Mouse (Mus musculus) spleen, adult 18-20 months (tissue): ENCODE results near the gene Mier2.

ENCODE experiments used
- DNase-seq, 2 experiments: peaks; one replicate each; pipeline ENCODE4 v3.0.0; 2022; ENCODE audit warnings: mixed read lengths in 2 of 2

Mier2 gene

GRCm38 (mm10) chr10:79554330-79555237 lies at the start of gene Mier2:
Gene Mier2, minus strand, starts transcription at chr10:79555199.
- DNase-seq: peak; percentile 70 to 82

DNA sequence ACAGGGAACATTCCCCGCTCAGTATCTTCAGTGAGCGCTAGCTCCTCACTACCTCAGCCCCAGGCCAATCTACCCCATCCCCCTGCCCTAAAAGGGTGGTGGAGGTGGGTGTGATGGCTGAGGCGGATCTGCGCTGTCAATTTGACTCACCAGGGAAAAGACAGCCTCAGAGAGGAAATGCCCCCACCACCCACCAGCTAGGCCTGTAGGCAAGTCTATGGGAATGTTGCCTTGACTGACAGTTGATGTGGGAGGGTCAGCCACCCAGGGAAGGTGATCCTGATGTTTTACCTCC lies 42.9 kb upstream of the Mier2 start:
- DNase-seq: no peak

DNA sequence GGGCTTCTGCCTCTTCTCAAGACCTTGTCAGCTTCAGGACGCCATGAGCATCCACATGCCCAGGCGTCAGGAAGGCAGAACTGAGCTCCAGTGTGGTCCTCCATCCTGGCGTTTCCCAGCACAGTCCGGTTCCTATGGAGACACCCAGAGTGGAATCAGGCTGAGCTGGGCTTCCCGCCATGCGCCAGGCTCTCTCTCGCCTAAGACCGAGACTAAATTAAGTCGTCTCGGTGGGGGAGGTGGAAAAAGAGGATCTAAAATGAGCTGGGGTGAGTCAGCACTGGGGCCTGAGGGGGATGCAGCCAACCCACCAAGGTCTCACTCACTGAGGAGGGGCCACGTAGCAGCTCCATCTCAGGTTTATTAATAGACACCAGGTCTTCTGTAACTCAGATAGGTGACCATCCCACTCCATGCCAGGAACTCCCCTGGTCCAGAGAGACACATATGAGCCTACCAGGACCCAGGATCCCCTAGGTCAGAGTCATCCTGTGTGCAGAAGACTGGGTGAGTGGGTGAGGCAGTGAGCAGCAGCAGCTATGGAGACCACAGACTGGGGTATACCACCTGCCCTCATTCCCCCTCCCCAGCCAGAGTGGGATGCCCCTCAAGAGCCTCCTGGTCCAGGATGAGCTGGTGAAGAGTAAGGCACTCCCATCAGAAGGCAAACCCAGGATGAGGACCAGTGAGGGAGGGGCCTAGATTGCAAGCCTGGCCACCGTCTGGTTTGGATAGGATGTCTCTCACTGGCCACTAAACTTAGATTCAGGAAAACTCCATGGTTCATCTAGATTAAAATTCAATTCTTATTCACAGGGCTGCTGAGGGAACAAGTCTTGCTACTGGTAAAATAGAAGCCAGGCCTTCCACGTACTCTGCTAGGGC lies 42.3 kb upstream of the Mier2 start:
- no peak for DNase-seq

- DNase-seq: no peak
Measured at GRCm38 (mm10) chr10:79595590-79595929, 40.6 kb upstream of the Mier2 start.

DNA sequence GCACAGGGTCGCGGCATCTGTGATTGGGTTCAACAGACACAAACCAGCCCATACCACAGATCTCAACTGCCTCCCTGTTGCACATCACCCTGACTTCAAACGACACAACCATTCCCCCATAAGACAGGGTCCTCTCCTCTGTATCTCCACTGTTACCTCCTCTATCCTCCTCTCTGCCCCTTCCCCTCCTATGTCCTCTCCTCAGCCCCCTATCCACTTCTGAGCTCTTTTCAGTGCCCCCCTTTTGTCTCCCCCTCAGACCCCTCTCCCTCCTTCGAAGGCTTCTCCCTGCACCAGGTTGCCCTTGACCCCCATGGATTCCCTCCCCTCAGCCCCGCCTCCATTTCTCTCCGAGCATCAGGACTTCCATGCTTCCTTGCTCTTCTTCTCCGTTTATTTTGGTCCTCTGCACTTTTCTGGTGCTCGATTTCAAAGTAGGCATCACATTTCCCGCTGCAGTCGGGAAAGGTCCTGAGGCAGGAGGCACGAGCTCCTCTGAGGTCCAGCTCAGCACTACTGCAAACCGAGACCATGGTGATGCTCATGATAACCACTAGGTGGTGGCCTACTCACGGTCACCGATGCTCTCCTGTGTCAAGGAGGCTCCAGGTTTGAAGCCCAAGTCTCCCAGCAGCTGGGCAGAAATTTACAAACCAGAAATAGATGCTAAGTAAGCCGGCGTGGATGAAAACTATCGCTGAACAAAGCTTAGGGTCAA lies 40.0 kb upstream of the Mier2 start:
- DNase-seq: peak in 1 of 2 experiments; percentile 33

DNA sequence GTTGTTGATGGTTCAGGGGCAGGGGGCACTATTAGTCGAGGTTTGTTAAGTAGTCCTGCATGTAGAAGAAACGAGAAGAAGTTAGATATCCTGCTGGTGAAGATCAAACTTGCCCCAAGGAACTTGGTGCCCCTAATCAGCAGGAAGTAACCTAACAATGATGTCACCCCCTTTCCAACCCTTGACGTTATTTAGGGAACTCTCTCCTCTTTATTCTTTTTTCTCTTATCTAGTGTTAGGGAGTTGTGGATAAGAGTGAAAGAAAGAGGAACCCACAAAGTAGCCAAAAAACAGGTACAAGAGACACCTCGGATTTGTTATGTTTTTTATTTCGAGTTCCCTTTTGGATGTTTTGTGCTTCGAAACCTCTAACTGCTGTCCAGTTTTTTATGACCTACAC lies 39.1 kb upstream of the Mier2 start:
- DNase-seq: no peak

- no peak for DNase-seq
Measured at GRCm38 (mm10) chr10:79590702-79591101, 35.7 kb upstream of the Mier2 start.

GRCm38 (mm10) chr10:79587752-79588126 lies 32.7 kb upstream of the Mier2 start:
- no peak for DNase-seq

- DNase-seq: no peak
Measured at GRCm38 (mm10) chr10:79587061-79587751, 32.2 kb upstream of the Mier2 start, which contains the start of gene Theg. Gene Theg, minus strand, starts transcription at chr10:79587331.

DNA sequence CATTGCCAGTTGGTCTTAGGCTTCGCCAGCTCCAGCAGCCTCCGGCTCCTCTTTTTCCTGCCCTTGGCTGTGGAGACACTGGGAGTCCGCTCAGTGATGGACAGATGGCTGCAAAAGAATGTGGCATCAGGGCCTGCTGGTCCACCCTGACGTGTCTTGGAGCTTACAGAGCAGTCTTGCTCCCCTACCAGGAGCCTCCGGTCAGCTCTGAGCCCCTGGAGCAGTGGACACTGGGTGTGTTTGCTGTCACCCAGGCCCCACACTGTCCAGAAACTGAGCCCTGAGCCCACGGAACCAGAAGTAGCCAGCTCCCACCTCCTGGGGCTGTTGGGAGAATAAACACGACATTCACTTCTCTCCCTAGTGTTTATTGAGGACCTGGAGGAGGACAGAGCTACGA lies 31.2 kb upstream of the Mier2 start:
- no peak for DNase-seq

- no peak for DNase-seq
Measured at GRCm38 (mm10) chr10:79585723-79586122, 30.7 kb upstream of the Mier2 start.

GRCm38 (mm10) chr10:79585136-79585535 lies 30.1 kb upstream of the Mier2 start:
- no peak for DNase-seq

DNA sequence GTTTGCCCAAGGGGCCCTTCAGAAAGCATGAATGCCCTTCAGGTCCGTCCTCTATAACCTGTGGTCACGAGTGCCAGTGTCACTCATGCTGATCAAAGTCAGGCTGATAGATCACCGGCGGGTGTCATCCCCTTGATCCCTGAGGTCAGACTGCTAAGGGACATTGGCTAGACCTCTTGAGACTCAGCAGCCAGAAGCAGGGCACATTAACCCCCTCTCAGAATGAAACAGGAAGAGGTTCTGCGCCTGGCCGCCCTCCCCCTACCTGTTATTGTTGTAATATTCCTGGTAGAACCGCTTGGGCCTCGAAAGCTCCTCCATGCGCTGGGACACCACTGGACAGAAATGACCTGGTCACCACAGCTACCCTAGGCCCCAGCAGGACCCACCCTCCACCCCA lies 29.4 kb upstream of the Mier2 start:
- DNase-seq: peak; percentile 25 to 41

DNA sequence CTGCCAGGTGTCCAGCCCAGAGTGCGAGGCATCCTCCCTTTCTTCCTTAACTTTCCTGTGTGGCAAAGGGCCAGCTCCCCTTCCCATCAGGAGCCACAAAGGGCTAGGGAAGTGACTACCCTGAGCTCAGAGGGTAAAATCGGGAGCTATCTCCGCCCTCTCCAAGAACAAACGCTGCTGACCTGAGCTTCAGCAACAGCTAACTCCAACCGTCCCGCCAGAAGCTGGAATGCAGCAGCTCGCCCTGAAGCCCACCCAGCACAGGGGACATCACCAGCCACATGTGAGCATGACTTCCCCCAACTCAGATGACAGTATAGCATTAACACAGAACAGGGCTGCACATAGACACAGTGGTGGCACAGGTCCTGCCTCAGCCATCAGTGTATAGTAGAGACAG lies 29.0 kb upstream of the Mier2 start:
- DNase-seq: no peak

DNA sequence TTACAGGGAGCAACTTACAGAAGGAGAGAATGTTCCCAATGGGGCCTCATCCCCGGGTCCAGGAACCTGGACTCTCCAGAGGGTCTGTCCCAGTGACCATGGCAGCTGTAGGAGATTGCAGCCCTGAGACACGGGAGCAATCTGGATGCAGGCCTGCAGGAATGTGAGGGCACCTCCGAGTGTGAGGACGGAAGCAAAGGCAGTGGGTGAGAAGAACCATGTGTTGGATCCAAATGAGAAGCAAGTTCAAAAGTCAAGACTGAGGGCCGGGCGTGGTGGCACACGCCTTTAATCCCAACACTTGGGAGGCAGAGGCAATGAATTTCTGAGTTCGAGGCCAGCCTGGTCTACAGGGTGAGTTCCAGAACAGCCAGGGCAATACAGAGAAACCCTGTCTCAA lies 26.5 kb upstream of the Mier2 start:
- DNase-seq: no peak

DNA sequence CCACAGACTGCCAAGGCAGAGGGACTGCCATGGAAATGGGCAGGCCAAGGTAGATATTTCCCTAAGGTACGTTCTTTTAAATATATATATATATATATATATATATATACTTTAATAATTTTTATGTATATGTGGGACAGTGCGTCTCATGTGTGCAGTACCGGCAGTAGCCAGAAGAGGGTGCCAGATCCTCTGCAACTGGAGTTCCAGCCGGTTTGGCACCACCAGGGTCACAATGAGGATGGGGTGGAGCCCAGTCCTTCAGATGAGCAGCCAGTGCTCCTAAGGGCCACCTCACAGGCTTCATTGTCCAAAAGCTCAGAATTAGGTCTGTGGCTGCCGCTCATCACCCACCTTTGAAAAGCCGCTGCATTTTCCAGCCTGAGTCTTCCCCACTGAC lies 25.8 kb upstream of the Mier2 start:
- peak in 1 of 2 experiments; percentile 35 for DNase-seq

- no peak for DNase-seq
Measured at GRCm38 (mm10) chr10:79580356-79580755, 25.4 kb upstream of the Mier2 start.

GRCm38 (mm10) chr10:79579781-79580180 lies 24.8 kb upstream of the Mier2 start:
- no peak for DNase-seq

GRCm38 (mm10) chr10:79578891-79579290 lies 23.9 kb upstream of the Mier2 start:
- DNase-seq: no peak

- no peak for DNase-seq
Measured at GRCm38 (mm10) chr10:79578276-79578675, 23.3 kb upstream of the Mier2 start.

DNA sequence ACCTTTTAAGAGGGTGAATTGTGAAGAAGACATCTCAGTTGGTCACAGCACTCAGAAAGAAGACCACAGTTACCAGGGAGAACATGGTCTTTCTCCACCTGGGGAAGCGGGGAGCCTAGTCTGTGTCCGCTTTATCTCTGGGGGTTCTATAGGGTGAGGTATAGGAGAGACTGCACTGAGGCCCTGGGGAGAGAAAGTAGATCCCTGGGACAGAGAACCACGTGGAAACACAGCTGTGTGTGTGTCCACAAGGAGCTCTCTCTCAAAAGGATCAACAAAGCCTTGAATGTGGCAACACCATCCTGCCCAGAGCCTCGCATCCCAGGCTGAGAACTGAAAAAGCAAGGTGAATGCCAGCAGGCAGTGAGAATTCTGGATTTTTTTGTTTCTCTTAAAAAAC lies 22.4 kb upstream of the Mier2 start:
- DNase-seq: no peak

DNA sequence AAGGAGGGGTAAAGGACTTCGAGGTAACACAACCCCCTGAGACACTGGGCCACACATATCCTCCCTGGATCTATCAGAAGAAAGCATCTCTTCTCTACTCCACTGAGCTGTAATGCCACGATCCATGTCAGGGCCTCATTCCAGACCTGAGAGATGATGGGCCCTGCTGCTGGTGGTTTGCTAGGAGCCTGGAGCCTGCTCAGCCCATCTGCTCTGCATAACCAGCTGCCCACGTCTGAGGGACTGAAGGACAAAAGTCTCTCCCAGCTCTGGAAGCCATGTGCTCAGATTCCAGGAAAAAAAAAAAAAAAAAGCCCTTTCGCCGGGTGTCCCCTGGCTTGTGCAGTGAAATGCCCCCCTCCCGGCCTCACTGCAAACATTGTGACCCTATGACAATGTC lies 20.8 kb upstream of the Mier2 start:
- DNase-seq: no peak

- no peak for DNase-seq
Measured at GRCm38 (mm10) chr10:79574796-79575195, 19.8 kb upstream of the Mier2 start.
